8 mouse cellular contexts compared by ENCODE assay signal in the genomic region with DNA sequence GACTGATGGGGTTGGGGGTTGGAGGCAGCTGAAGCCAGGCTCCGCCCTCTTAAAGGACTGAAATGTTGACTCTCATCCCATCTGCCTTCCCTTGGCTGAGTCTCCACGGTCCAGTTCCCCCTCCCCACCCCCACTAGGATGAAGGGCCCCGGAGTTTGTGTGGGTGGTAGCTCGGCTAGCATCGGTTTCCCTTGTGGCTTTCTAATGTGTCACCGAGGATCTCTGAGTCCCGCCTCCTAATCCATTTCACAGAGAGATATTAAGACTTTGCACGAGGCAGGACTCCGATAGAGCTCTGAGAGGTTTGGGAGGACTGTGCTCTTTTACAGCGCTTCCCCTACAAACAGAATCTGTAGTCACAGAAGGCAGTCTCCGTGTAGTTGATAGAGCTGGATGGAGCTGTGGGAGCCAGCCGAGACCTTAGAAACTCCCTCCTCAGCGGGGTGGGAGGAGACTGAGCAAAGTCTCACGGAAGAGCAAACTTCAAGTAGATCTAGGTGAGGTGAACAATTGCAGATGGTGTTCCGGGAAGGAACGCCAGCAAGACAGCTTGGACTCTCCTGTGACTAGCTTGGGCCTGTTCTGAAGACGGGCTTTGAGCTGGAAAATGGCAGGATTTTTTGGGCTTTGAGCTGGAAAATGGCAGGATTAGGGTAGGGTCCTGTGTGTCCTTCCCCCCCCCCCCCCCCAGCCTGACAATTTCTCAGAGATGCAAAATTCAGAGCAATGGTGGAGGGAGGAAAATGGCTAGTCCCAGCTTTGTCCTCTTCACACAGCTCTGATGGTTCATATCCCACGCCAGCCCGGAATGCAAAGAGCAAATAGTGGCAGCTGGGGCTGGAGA. TPM values are rescaled to one million over a fixed set of nuclear protein-coding genes. Genes with fewer than 3 reads are reported as not detected.
DNase-seq lines count a peak whose midpoint lies in the region; ATAC-seq and TF ChIP-seq lines count a peak whose summit lies in the region.

A gene (minus strand): TSS at position 1 of the 844 bp plus-strand sequence.

- ATAC-seq in hindbrain, embryonic 14.5 days (ENCODE audit: low FRiP score), result peak; percentile 48
- ATAC-seq in midbrain, embryonic 12.5 days (ENCODE audit: low FRiP score, low read depth), result peak; percentile 74

- no peaks in the 10 kb centered on the region for H3K27me3 ChIP-seq in hindbrain, embryonic 14.5 days (ENCODE audit: control insufficient read depth, insufficient read depth, low read length)
- H3K27me3 ChIP-seq in midbrain, embryonic 12.5 days, result no peaks in the 10 kb centered on the region

- TF ChIP-seq CTCF in gastrocnemius, adult 2 months (IDR thresholded peaks at IDR 0.05), result no peak

- intact Hi-C loops in gastrocnemius, adult 2 months (cut with DNase I), result no loop called here

- peak within 1 kb of the TSS; percentile 33 for H3K4me3 ChIP-seq in gastrocnemius, adult 2 months
- H3K4me3 ChIP-seq in hindbrain, embryonic 14.5 days (replicated peaks; ENCODE audit: low read length), result peak within 1 kb of the TSS; percentile 58
- peak within 1 kb of the TSS; percentile 89 for H3K4me3 ChIP-seq in midbrain, embryonic 12.5 days

- peak; percentile 44 to 59 for DNase-seq in left cerebral cortex, adult 18-20 months (ENCODE audit: low spot score in 2 of 2)
- no peak for DNase-seq in left cerebral cortex, adult 11 months (ENCODE audit: low spot score)
- no peak for DNase-seq in adrenal gland, postnatal 14 days
- DNase-seq in gastrocnemius, adult 2 months, result no peak
- DNase-seq in hindbrain, embryonic 14.5 days (ENCODE audit: low spot score), result peak; percentile 74
- peak; percentile 33 to 54 for DNase-seq in layer of hippocampus, postnatal 36 days
- DNase-seq in thymus, postnatal 10 days (ENCODE audit: low spot score in 2 of 2), result peak; percentile 34 to 44

- no peaks in the 10 kb centered on the region for H3K9me3 ChIP-seq in hindbrain, embryonic 14.5 days (ENCODE audit: control insufficient read depth, low read length)
- no peaks in the 10 kb centered on the region for H3K9me3 ChIP-seq in midbrain, embryonic 12.5 days

- WGBS in hindbrain, embryonic 14.5 days, result 4% methylated on average over 19 of the region's 19 CpGs
- WGBS in midbrain, embryonic 12.5 days, result 1% methylated on average over 19 of the region's 19 CpGs

- peak within 1 kb of the TSS; percentile 63 for H3K27ac ChIP-seq in gastrocnemius, adult 2 months
- peak within 1 kb of the TSS; percentile 96 for H3K27ac ChIP-seq in hindbrain, embryonic 14.5 days
- H3K27ac ChIP-seq in midbrain, embryonic 12.5 days (replicated peaks), result peak within 1 kb of the TSS; percentile 100

- H3K4me2 ChIP-seq in hindbrain, embryonic 14.5 days (replicated peaks), result peak within 1 kb of the TSS; percentile 52
- H3K4me2 ChIP-seq in midbrain, embryonic 12.5 days (replicated peaks), result peak within 1 kb of the TSS; percentile 84

- peaks cover 22% of the 10 kb centered on the region for H3K4me1 ChIP-seq in hindbrain, embryonic 14.5 days (replicated peaks; ENCODE audit: control insufficient read depth, insufficient read depth, low read length)
- peaks cover 42% of the 10 kb centered on the region for H3K4me1 ChIP-seq in midbrain, embryonic 12.5 days

- peak within 1 kb of the TSS; percentile 66 for H3K9ac ChIP-seq in hindbrain, embryonic 14.5 days
- peak within 1 kb of the TSS; percentile 94 for H3K9ac ChIP-seq in midbrain, embryonic 12.5 days (replicated peaks)

- no peaks in the 10 kb centered on the region for H3K36me3 ChIP-seq in hindbrain, embryonic 14.5 days (replicated peaks; ENCODE audit: control insufficient read depth, insufficient read depth)
- H3K36me3 ChIP-seq in midbrain, embryonic 12.5 days, result no peaks in the 10 kb centered on the region

RNA-seq across cellular contexts. Expression of the gene that starts here (rescaled TPM):
- 10 to 100 TPM; 49.0 to 51.5 TPM for total RNA-seq in left cerebral cortex, adult 18-20 months (2021)
- total RNA-seq in adrenal gland, postnatal 14 days (2021), result 36.3 and 36.4 TPM in 2 replicates
- 10 to 100 TPM; 13.4 to 15.9 TPM for total RNA-seq in gastrocnemius, adult 2 months (2021)
- polyA plus RNA-seq in hindbrain, embryonic 14.5 days (2014; fragmentation: Nextera tagmentation; extraction: Ambion mirVana), result 62.7 and 72.5 TPM in 2 replicates
- 10 to 100 TPM; 62.7 to 63.9 TPM for total RNA-seq in layer of hippocampus, postnatal 36 days (2021)
- 201 and 218 TPM in 2 replicates for polyA plus RNA-seq in midbrain, embryonic 12.5 days (2016; fragmentation: Nextera tagmentation; extraction: Ambion mirVana)

Comparison
In these comparisons a context has a peak if more than half of its experiments do, and no peak if none do; other contexts are left out.
1. DNase-seq: peak in left cerebral cortex, adult 18-20 months (2 of 2), hindbrain, embryonic 14.5 days (single experiment), layer of hippocampus, postnatal 36 days (2 of 2) and thymus, postnatal 10 days (2 of 2); none in left cerebral cortex, adult 11 months (single experiment), adrenal gland, postnatal 14 days (single experiment) and gastrocnemius, adult 2 months (single experiment).
2. H3K4me3 ChIP-seq: peak in every context shown above with its lines; median percentile 89 in midbrain, embryonic 12.5 days; 58 in hindbrain, embryonic 14.5 days; 33 in gastrocnemius, adult 2 months.
3. Peak in every context shown above with its lines, with median percentiles within 50 percentile points of each other: H3K27ac ChIP-seq.